Mouse (Mus musculus): Measurements from ENCODE around the gene 0610009B22Rik.

Gene 0610009B22Rik

DNA sequence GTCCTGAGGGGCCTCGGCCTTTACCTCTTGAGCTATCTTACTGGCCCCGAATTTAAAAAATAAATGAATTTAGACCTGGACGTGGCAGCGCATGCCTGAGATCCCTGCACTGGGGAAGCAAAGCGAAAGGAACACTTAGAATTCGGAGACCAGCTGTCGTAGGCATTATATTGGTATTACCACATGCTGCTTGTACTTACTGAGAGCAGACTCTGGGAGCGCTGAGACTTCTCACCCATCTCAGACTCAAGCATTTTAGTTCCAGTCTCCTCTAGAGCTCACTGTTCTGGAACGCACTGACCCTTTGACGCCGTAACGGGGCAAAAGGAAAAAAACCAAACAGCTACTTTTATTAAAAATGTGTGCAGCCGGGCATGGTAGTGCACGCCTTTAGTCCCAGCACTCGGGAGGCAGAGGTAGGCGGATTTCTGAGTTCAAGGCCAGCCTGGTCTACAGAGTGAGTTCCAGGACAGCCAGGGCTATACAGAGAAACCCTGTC is 26.8 kb downstream of the 0610009B22Rik start:
- 77% methylated on average over 16 of the region's 16 CpGs for WGBS

DNA sequence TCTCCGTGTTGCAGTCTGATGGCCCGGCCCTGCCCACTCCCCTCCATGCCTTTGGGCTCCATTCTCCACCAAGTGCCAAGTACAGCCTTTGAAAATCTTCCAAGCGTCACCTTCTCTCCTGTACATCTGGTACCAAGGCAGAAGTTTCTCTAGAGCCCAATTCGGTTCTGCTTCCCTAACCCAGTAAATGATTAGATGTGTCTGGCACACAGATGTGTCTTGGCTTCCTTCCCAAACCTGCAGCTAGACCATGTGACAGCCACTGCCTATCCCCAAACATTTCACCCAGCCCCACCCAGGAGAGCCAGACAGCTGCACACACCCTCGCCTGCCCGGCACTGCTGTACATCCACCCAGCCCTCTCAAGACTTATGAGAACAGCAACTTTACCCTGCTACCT is 30.0 kb downstream of the 0610009B22Rik start:
- WGBS: 53% methylated on average over 6 of the region's 6 CpGs

DNA sequence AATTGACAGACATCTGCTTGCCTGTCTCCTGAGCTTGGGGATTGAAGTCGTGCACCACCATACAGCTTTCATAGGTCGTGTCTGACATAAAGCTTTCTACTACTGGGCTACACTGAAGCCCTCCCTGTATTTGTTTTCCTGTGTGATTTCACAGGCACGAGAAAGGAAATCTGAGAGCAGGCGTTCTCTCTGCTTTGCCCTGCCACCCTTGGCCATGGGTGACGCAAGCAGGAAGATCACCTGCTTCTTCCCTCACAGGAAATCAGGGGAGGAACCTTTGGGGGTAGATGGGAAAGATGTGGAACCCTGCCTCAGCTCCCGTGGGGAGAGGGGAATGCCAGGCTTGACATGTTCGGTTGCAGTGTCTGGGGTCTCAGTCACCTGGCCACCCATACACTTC is 30.4 kb downstream of the 0610009B22Rik start:
- 65% methylated on average over 7 of the region's 7 CpGs for WGBS

DNA sequence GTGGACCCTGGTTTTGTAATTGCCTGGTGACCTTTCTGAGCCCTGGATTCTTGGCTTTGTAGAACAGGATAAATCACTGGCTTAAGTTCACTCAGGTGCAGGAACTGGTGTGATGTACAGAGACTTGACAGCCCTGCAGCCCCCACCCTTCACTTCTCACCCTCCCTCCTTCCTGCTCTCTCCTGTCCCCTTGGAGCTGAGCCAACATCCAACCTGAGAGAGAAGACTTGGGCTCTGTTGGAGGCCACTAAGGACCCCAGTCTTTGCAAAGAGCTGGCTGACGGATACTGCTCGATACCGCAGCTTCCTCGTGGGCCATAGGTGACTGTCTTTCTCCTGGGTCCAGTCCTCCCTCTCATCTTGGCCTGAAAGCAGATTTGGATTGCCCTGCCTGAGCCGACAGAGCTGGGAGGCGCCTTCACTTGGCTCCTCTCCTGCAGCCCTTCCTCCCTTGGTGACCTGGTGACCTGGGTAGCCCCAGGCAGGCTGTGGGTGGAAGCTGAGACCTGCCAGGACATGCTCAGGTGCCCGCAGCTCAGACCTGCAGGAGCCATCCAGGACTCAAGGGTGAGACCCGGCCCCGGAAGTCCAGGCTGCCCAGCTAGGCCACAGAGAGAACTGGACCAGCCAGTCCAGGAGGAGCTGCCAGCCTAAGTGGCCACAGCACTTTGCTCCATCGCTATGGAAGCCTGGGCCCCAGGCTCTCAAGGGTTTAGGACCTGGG is 31.7 kb downstream of the 0610009B22Rik start:
- whole genome bisulfite sequencing: 84% methylated on average over 10 of the region's 10 CpGs

DNA sequence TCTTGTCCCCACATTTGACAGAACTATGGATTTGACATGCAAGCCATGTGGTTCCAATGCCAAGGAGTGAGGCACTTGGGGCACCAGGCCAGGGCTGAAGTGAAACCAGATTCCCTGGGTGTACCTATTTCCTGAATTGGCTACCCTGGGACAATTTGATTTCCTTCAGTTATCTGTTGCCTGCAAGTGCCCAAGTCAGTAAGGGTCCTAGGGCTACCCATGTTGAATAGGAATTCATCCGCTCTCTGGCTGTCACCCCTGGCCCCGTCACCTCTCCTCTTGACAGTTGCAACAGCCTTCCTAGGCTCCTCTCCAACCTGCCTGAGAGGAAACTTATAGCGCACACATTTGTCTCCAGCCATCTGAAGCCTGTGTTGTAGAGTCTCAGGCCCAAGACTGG is 33.8 kb downstream of the 0610009B22Rik start:
- WGBS: 93% methylated on average over 3 of the region's 3 CpGs

DNA sequence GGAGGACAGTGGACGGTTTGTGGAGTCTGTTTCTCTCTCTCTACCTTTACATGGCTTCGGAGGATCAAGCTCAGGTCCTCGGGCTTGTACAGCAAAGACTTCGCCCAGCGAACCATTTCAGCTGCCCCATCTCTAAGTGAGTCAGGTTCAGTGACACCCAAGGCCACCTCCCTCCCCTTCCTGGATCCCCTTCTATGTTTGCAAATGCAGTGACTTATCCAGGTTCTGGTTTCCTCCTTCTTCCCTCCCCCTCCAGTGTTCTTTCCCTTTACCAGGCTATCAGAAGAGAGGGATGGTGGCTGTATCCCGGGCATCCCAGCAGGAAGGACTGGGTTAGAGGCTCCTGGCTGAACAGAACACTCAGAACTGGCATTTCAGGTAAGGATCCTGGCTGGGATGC is 34.9 kb downstream of the 0610009B22Rik start:
- WGBS: 97% methylated on average over 6 of the region's 6 CpGs

DNA sequence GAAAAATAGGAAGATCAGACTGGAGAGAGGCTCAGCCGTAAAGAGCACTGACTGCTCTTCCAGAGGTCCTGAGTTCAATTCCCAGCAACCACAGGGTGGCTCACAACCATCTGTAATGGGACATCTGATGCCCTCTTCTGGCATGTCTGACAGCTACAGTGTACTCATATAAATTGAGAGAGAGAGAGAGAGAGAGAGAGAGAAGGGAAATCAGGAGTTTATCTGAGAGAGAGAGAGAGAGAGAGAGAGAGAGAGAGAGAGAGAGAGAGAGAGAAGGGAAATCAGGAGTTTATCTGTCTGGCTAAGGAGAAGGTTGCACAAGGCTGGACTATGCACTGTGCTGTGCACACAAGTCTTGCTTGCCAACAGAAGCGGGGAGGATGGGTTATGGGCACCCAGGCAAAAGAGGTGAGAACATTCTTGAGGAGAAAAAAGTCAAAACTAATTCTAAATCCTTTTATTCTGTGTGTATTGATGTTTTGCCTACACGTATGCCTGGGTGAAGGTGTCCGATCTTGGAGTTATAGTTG is 35.7 kb downstream of the 0610009B22Rik start:
- WGBS: 98% methylated on average over 4 of the region's 4 CpGs

DNA sequence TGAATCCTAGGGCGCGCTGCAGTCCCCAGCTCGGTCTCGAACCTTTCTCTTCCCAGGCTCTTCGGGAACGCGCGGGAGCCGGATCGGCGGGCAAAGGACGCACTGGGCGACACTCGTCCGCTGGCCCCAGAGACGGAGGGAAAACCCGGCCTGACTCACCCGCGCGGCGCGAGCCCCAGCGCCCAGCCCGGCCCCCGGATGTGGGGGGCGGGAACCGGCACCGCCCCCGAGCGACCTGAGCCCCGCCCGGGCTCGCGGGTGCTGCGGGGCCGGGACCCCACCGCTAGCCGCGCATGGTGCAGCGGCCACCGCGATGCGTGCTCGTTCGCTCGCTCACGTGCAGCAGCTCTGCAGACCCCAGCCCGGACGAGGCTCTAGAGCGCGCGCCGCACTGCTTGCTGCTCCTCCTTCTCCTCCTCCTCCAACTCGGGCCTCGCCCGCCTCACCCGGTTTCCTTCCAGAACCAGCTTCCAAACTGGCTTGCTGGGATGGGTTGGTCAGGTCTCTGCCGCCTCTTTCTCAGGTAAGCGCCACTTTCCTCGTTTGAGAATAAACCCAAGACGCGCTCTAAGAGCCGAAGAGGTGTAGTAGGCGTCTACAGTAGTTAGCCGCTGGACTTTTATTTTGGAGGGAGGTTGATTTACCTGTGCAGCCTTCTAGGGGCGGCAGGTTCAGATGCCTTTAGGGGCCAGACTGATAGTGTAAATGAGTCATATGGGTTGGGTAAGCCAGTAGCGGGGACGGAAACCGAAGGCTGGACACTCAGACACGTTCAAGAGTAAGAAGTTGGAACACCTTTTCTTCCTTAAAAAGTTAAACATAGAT is 37.8 kb downstream of the 0610009B22Rik start, which contains the start of the genes N4bp3 and D930048N14Rik:
Gene N4bp3, minus strand, starts transcription at position 152 of the 825 bp plus-strand sequence.
Gene D930048N14Rik, plus strand, starts transcription at position 264 of the 825 bp plus-strand sequence.
- 3% methylated on average over 69 of the region's 70 CpGs for WGBS

DNA sequence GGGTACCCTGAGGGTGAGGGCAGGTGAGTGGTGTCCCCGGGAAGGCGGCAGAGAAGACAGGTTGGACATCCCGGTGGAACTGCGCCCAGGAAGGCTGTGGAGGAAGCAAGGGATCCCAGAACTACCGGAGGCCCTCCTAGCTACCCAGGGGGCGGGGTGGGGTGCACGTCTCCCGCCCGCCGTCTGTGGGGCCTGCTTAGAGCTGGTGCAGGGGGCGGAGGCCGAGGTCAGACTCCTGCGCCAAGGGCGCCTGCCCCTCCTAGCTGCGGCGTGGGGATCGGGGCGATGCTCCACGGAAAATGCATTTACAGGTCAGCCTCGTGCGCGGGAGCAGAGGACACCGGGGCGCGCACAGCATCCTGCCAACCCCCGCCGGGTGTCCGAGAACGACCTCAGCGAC is 38.4 kb downstream of the 0610009B22Rik start:
- WGBS: 1% methylated on average over 30 of the region's 30 CpGs

DNA sequence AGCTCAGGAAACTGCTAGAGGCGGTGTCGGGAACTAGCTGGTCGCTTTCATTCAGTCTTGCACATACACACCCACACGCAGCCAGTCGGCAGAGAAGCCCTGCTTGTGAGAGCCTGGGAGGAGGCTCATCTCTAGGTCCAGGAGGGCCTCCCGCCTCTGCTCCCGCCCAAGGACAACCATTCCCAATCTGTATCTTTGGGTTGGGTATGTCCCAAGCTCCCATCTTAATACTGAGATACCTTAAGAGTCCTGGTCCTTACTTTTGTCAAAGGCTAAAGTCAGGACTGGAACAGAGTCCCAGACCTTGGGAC is 38.8 kb downstream of the 0610009B22Rik start:
- WGBS: 14% methylated on average over 7 of the region's 7 CpGs

DNA sequence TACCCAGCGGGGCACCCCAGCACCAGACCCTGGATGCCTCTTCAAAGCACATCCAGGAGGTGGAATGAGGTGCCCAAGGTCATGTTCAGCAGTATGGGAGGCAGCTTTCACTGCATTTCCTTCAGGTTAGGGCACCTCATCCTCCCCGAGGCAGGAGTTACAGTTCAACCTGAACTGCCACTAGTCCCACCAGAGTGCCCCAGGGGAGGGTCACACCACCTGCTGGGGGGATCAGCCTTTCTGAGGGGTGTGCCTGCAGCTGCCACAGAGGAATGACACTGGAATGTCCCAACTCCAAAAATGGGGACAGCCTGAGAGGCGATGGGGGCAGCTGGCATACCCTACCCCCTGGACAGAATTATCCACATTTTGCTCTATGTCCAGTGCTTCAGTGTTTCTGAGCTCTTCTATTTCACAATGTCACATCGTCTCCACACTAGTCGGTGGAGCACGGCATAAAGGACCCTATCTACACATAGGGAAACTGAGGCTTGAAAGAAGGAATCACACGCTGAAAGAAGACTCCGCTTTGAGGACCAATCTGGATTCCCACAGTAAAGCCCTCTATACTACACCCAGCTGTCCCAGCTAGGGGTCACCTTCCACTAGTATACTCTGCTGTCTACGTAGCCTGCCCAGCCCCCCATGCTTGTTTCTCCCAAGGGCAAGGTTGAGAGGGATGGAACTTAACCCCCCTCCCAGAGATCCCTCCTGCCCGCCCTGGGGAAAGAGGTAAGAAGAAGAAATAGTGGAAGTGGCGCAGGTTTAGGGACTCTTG is 39.4 kb downstream of the 0610009B22Rik start:
- WGBS: 52% methylated on average over 11 of the region's 11 CpGs

DNA sequence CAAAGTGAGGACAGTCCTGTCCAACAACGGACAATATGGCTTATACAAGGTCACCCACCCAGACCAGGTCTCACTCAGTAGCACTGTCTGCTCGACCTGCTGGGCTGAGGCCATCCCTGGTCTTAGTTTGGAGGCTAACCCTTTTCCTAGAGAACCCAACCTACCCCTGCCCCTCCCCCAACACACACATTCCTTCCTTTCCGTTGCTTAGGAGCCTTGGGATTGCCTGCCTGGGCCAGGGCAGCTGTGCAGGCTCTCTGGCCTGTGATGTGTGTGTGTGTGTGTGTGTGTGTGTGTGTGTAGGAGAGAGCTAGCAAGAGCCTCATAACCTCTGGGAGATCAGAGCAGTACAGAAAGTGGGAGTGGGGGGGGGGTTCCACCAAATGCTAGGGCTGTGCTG is 40.1 kb downstream of the 0610009B22Rik start:
- WGBS: 47% methylated on average over 3 of the region's 3 CpGs

DNA sequence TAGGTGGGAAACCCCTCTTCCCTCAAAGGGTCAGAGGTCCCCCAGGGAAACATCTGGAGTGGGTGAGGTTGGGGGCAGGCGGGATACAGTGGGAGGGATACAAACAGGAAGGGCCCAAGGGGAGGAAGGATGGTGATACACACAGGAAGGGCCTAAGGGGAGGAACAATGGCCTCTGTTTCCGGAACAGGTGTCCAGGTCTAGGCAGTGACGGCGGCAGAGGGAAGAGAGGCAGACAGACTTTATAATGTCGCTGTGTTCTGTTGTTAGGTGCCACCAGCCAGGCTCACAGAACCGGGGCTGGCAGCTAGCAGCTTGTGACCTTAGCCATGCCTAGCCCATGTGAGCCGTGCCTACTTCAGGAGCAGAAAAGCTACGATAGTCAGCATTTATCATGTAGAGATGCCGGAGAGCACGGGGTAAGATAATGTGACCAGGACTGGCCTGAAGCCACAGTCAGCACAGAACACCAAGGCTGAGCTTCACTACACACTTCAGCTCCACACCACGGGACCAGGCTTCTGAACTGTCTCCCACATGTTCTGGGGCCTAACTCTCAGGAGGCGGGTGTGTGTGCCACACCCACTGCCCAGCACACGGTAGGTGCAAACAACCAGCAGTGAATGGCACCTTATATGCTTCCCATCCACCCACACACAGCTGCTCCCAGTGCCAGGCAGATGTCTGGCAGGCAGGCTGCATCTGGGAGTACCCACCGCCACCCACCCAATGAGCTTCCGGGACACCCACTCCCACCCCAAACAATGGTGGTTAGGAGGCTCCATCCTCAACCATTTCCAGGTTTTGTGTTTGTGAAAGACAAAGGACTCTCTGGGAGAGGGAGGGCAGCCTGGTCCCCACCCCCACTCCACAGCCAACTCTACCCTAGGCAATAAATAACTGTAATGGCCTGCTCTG is 41.7 kb downstream of the 0610009B22Rik start:
- WGBS: 59% methylated on average over 15 of the region's 15 CpGs

DNA sequence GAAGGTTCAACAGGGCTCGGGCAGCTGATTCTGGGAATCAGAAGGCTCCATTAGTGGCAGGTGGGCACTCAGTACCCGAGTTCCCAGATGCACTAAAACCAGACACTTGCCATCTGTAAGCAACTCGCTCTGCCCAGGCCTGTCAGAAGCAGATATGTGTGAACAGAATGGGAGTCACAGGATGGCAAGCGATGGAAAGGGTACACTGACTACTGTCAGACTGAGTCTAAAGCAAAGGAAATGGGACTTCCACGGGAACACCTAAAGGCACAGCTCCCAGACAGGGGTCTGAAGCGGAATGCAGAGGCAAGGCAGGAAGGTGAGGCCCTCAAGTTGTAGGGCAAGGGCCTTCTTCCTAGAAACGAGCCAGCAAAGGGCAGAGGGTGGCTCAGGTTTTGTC is 42.4 kb downstream of the 0610009B22Rik start:
- 82% methylated on average over 7 of the region's 7 CpGs for whole genome bisulfite sequencing

DNA sequence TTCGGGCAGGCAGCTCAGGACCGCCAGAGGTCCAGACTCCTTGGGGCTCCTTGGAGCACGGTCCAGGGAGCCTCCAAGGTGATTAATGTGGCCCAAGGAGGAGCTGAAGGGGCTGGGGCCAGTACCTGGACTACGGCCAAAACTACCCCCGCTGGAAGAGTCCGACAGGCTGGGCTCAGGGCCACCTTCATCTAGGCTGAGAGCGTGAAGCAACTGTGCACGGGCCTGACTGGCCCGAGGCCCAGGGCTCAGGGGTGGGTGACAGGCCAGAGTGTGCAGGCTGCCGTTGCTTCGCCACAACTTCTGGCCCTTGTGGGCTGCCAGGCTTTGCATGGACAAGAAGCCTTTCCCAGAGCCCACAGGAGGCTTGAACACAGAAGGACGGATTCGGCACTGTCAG is 43.4 kb downstream of the 0610009B22Rik start:
- 68% methylated on average over 13 of the region's 13 CpGs for WGBS

DNA sequence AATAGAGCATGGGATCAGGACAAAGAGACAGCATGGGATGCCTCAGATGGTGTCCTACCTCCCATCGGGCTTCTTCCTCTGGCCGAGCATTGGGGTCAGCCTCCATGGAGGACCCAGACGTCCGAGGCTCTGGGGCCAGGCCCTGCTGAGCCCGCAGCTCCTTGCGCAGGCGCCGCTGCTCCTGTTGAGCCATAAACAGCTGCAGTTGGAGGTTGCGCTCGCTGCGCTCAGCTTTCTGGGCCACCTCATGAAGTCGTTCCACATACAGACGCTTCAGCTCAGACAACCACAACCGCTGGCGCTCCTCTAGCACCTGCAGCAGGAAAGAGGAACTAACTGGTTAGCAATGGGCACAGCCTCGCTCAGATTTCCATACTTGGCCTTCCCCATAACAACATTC is 44.5 kb downstream of the 0610009B22Rik start:
- 88% methylated on average over 16 of the region's 16 CpGs for WGBS

DNA sequence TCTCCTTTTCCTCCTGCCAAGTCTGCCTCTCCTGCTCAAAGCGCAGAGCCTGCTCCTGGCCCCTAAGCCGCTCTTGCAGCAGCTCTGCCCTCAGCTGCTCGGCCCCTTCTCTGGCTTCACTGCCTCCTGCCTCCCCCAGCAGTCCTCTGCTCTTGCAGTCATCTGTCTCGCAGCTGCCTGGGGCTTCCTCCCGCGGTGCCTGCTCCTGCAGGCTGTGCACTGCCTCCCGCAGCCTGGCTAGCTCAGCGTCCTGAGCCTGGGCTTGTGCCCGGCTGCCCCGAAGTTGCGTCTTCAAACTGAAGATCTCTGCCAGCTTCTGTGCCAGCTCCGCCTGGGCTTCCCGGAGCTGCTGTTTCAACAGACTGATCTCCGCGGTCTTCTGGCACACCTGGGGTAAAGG is 44.9 kb downstream of the 0610009B22Rik start:
- WGBS: 38% methylated on average over 15 of the region's 15 CpGs

DNA sequence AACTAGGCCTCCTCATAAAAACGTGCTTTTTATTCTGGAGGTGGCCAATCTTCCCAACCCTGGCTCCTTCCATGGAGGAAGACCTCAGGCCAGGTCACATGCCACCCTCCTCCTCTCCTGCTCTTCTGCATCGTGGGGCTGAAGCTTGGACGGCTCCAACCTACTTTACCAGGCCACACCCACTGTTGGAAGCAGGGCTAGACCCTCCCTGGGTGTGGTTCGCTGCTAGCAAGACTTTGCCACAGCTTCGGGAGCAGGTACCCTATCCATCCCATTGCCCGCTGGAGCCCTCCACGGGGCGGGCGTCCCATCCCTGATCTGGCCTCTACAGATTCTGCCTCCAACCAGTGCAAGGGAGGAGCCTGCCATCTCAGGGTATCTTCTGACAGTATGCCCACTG is 45.5 kb downstream of the 0610009B22Rik start:
- WGBS: 76% methylated on average over 9 of the region's 9 CpGs

DNA sequence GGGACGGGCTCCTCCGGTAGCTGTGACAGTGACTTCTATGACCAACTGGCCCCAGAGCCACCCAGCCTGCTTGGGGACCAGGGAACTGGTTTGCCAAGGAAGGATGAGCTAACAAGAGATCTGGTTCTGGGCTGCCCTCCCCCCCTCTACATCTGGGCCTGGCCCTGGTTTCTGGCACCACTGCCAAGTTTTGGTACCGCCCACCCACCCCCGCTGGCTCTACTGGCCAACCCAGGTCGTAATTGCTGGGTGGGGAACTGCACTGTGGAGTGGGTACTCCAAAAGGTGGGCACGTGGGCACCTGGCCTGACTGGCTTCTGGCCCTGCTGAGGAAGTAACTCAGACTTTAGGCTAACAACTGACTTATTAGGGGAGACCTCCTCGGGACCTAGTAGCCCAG is 47.9 kb downstream of the 0610009B22Rik start:
- 60% methylated on average over 7 of the region's 7 CpGs for WGBS

DNA sequence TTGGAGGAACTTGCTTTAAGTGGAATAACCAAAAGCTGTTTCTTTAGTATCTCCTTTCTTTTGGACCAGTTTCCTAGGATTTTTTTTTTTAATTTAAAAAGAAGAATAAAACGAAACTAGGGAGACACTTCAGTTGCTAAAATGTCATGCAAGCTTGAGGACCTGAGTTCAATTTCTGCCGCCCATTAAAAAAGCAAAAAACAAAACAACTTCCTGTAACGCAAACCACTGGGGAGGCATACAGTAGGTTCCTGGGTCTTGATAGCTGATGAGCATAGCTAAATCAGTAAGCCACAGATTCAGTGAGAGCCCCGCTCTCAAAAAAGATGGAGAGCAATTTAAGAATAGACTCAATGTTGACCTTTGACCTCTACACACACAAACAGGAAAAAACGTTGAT is 50.2 kb downstream of the 0610009B22Rik start:
- WGBS: 75% methylated on average over 5 of the region's 5 CpGs

DNA sequence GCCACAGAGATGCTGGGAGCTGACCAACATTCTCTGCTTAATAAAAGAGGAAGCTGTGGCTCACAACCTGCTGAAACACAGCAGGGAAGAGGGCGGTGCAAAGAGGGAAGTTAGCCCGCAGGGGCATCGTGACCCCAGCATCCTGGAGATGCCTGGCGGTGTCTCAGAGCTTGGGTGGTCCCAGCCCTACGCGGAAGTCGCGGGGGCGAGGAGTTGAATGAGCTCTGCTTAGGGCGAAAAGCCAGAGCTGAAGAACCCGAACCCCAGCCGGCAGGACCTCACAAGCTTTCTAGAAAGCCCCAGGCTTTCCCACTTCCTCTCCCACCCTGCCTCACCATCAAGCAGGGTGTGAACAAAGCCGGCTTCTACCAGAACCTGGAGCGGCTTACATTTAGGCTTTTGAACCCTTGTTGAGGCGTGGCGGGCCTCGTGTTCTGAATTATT is 50.7 kb downstream of the 0610009B22Rik start:
- 11% methylated on average over 17 of the region's 17 CpGs for WGBS
